Mouse (Mus musculus): ENCODE measurements around the gene Dpp8. TPM values are rescaled to one million over a fixed set of nuclear protein-coding genes. Genes with fewer than 3 reads are reported as not detected.

Dpp8 gene
- polyA plus RNA-seq, 1 experiment from 2014 or later = 34.8 TPM

GRCm38 (mm10) chr9:65131717-65132116, 99.5 kb downstream of the Dpp8 start:
- DNase-seq = no peak
- no peak for TF ChIP-seq CTCF (IDR thresholded peaks at IDR 0.05; ENCODE audit: low read depth)
- Histone ChIP-seq H3K27ac (ENCODE audit: low read depth) (no peak overlapping the region), H3K9me3 (ENCODE audit: low read depth, low read length) (no peaks in the 10 kb centered on the region), H3K4me1 (ENCODE audit: insufficient read depth) (no peaks in the 10 kb centered on the region), H3K27me3 (ENCODE audit: insufficient read depth, low read length) (no peaks in the 10 kb centered on the region), H3K9ac (no peak overlapping the region), H3K4me2 (no peak overlapping the region), H3K36me3 (ENCODE audit: insufficient read depth) (peaks cover 43% of the 10 kb centered on the region), H3K4me3 (ENCODE audit: low read depth, low read length) (no peak overlapping the region)
- WGBS = 72% methylated on average over 5 of the region's 5 CpGs
- no peak for ATAC-seq (ENCODE audit: insufficient read depth)

Other genes starting within 250 kb of the Dpp8 start
- 9.8 and 10.9 TPM in 2 replicates for gene Dennd4a, start 221.1 kb upstream of the Dpp8 start, polyA plus RNA-seq (2014; fragmentation: Nextera tagmentation; extraction: Ambion mirVana)
- gene Slc24a1, start 80.8 kb upstream of the Dpp8 start, polyA plus RNA-seq (2014; fragmentation: Nextera tagmentation; extraction: Ambion mirVana) = 0.04 and 0.09 TPM in 2 replicates
- gene Ints14, start 71.5 kb upstream of the Dpp8 start, polyA plus RNA-seq (2014; fragmentation: Nextera tagmentation; extraction: Ambion mirVana) = 64.1 and 66.0 TPM in 2 replicates
- gene Hacd3, start 10.7 kb upstream of the Dpp8 start, polyA plus RNA-seq (2014; fragmentation: Nextera tagmentation; extraction: Ambion mirVana) = 69.4 and 72.2 TPM in 2 replicates
- 26.4 and 28.9 TPM in 2 replicates for gene Igdcc4, start 69.1 kb downstream of the Dpp8 start, polyA plus RNA-seq (2014; fragmentation: Nextera tagmentation; extraction: Ambion mirVana)
- 2.3 and 4.1 TPM in 2 replicates for gene Igdcc3, start 108.8 kb downstream of the Dpp8 start, polyA plus RNA-seq (2014; fragmentation: Nextera tagmentation; extraction: Ambion mirVana)
- 5.3 and 6.9 TPM in 2 replicates for gene Parp16, start 162.9 kb downstream of the Dpp8 start, polyA plus RNA-seq (2014; fragmentation: Nextera tagmentation; extraction: Ambion mirVana)
- gene Cilp, start 232.8 kb downstream of the Dpp8 start, polyA plus RNA-seq (2014; fragmentation: Nextera tagmentation; extraction: Ambion mirVana) = 0.22 TPM in 1 of 2 replicates, not detected in the other